ENCODE assay signal across 8 mouse cellular contexts in genomic region chr2:170204768-170205514, GRCm38 (mm10). TPM values are rescaled to one million over a fixed set of nuclear protein-coding genes. Genes with fewer than 3 reads are reported as not detected.
DNase-seq lines count a peak whose midpoint lies in the region; ATAC-seq lines count a peak whose summit lies in the region.

No protein-coding gene starts in this region.

- H3K36me3 ChIP-seq in forebrain, embryonic 13.5 days (ENCODE audit: poor library complexity, severe bottlenecking): no peaks in the 10 kb centered on the region
- H3K36me3 ChIP-seq in limb, embryonic 11.5 days (ENCODE audit: control insufficient read depth, insufficient read depth, low read length): no peaks in the 10 kb centered on the region
- H3K36me3 ChIP-seq in neural tube, embryonic 13.5 days: no peaks in the 10 kb centered on the region

- peak overlapping the region; percentile 33 for H3K4me3 ChIP-seq in forebrain, embryonic 13.5 days
- 0 out of 2 replicates have a peak overlapping the region, but pooled peaks have one; percentile 1 for H3K4me3 ChIP-seq in limb, embryonic 11.5 days (ENCODE audit: low read depth, low read length)
- H3K4me3 ChIP-seq in neural tube, embryonic 13.5 days: peak overlapping the region; percentile 29

- ATAC-seq in CD4-positive, CD25-positive, alpha-beta regulatory T cell, adult 4 months: peak; percentile 60
- no peak for ATAC-seq in forebrain, embryonic 13.5 days
- ATAC-seq in limb, embryonic 11.5 days (ENCODE audit: insufficient number of reproducible peaks, low FRiP score, low TSS enrichment, low read depth): no peak
- ATAC-seq in neural tube, embryonic 13.5 days (ENCODE audit: low read depth): no peak

- no peaks in the 10 kb centered on the region for H3K27me3 ChIP-seq in forebrain, embryonic 13.5 days
- no peaks in the 10 kb centered on the region for H3K27me3 ChIP-seq in limb, embryonic 11.5 days (ENCODE audit: control insufficient read depth, insufficient read depth, low read length)
- no peaks in the 10 kb centered on the region for H3K27me3 ChIP-seq in neural tube, embryonic 13.5 days

- peak overlapping the region; percentile 66 for H3K4me2 ChIP-seq in forebrain, embryonic 13.5 days
- peak overlapping the region; percentile 42; the same call in 1 of the 2 replicates for H3K4me2 ChIP-seq in limb, embryonic 11.5 days (ENCODE audit: low read depth, severe bottlenecking)
- peak overlapping the region; percentile 64 for H3K4me2 ChIP-seq in neural tube, embryonic 13.5 days

- H3K9me3 ChIP-seq in forebrain, embryonic 13.5 days (replicated peaks): no peaks in the 10 kb centered on the region
- no peaks in the 10 kb centered on the region for H3K9me3 ChIP-seq in limb, embryonic 11.5 days (ENCODE audit: control insufficient read depth, low read length)
- H3K9me3 ChIP-seq in neural tube, embryonic 13.5 days: no peaks in the 10 kb centered on the region

- H3K27ac ChIP-seq in forebrain, embryonic 13.5 days: no peak overlapping the region
- no peak overlapping the region for H3K27ac ChIP-seq in limb, embryonic 11.5 days (replicated peaks; ENCODE audit: low read depth, low read length)
- no peak overlapping the region; the same call in 1 of the 2 replicates for H3K27ac ChIP-seq in neural tube, embryonic 13.5 days (replicated peaks)

- H3K9ac ChIP-seq in forebrain, embryonic 13.5 days: peak overlapping the region; percentile 64
- H3K9ac ChIP-seq in limb, embryonic 11.5 days (ENCODE audit: low read length): no peak overlapping the region
- 0 out of 2 replicates have a peak overlapping the region, but pooled peaks have one; percentile 64 for H3K9ac ChIP-seq in neural tube, embryonic 13.5 days

- DNase-seq in 416B (ENCODE audit: low read depth): peak; percentile 92
- DNase-seq in limb, embryonic 11.5 days (ENCODE audit: low spot score): no peak
- DNase-seq in right cerebral cortex, postnatal 25 days: no peak
- no peak for DNase-seq in retina, embryonic 14.5 days (ENCODE audit: low spot score)
- DNase-seq in frontal cortex, postnatal 10 days (ENCODE audit: low spot score in 2 of 2): no peak

- 35% methylated on average over 10 of the region's 10 CpGs for WGBS in forebrain, embryonic 13.5 days
- 32% methylated on average over 10 of the region's 10 CpGs for WGBS in limb, embryonic 11.5 days
- WGBS in neural tube, embryonic 13.5 days: 33% methylated on average over 10 of the region's 10 CpGs

- peaks cover 15% of the 10 kb centered on the region; the same call in 1 of the 2 replicates for H3K4me1 ChIP-seq in forebrain, embryonic 13.5 days
- peaks cover 4% of the 10 kb centered on the region; the same call in 1 of the 2 replicates for H3K4me1 ChIP-seq in limb, embryonic 11.5 days (ENCODE audit: control insufficient read depth, insufficient read depth, low read length)
- peaks cover 19% of the 10 kb centered on the region for H3K4me1 ChIP-seq in neural tube, embryonic 13.5 days (replicated peaks)

RNA-seq across cellular contexts. Expression of gene Zfp217, which starts 57.0 kb away (rescaled TPM):
- polyA plus RNA-seq in CD4-positive, CD25-positive, alpha-beta regulatory T cell, adult 4 months (2017; shearing (Covaris generic)): 10 to 100 TPM in 1 of 2 experiments, 1 to 10 TPM in 1; 8.1 to 10.4 TPM
- 2.5 and 2.6 TPM in 2 replicates for polyA plus RNA-seq in forebrain, embryonic 13.5 days (2015; fragmentation: Nextera tagmentation; extraction: Ambion mirVana)
- polyA plus RNA-seq in limb, embryonic 11.5 days (2014; fragmentation: Nextera tagmentation; extraction: Ambion mirVana): 4.9 and 5.2 TPM in 2 replicates
- polyA plus RNA-seq in neural tube, embryonic 13.5 days (2015; fragmentation: Nextera tagmentation; extraction: Ambion mirVana): 1.3 and 2.0 TPM in 2 replicates
